Mouse (Mus musculus) CH12.LX (cell line): ENCODE data around the gene Pigk. TPM values are rescaled to one million over a fixed set of nuclear protein-coding genes. Genes with fewer than 3 reads are reported as not detected.
"Not testable (repeated sequence)": the region's sequence is repeated elsewhere in the genome, so short reads cannot be mapped to it uniquely, and the experiment has no call there.

Source experiments
- DNase-seq: peaks from one replicate; pipeline ENCODE4 v3.0.0-alpha.2; 2013; ENCODE audit errors: extremely low read depth
- H3K27ac ChIP-seq: 2 replicates; pipeline ENCODE4 v1.5.1; 2012; ENCODE audit warnings: low read depth, mild to moderate bottlenecking, control low read depth, moderate library complexity; ENCODE audit not compliant: insufficient read depth
- H3K27me3 ChIP-seq: replicated peaks from 2 replicates; pipeline ENCODE3; 2012; ENCODE audit warnings: inconsistent platforms
- H3K36me3 ChIP-seq, 2 experiments: replicated peaks in 1 of 2; 2 replicates each; pipeline versions ENCODE3 to v1.6.1; 2012; ENCODE audit warnings: inconsistent platforms in 1 of 2, low read length in 1 of 2, mild to moderate bottlenecking in 1 of 2, mixed read lengths in 1 of 2, moderate library complexity in 1 of 2; ENCODE audit not compliant: control insufficient read depth in 1 of 2, insufficient read depth in 1 of 2
- H3K4me1 ChIP-seq, 2 experiments: 2 replicates each; pipeline ENCODE4 v1.6.1; 2012; ENCODE audit warnings: inconsistent platforms in 1 of 2, moderate library complexity in 1 of 2; ENCODE audit not compliant: insufficient read depth in 2 of 2, control insufficient read depth in 1 of 2
- H3K4me2 ChIP-seq: 2 replicates; pipeline ENCODE4 v1.6.1; 2012; ENCODE audit warnings: low read depth, mild to moderate bottlenecking, control low read depth; ENCODE audit not compliant: poor library complexity, insufficient read depth, severe bottlenecking
- H3K4me3 ChIP-seq, 3 experiments: fragments of 150-350 bp in 1 of 3; sonication (generic) in 1 of 3; replicated peaks in 1 of 3; 2 replicates each; pipeline versions ENCODE3 to v1.5.1; 2011 to 2012; ENCODE audit warnings: low read depth in 2 of 3, low read length in 2 of 3, mild to moderate bottlenecking in 2 of 3, moderate library complexity in 2 of 3, control low read depth in 1 of 3, improper control_type of control experiment in 1 of 3, inconsistent platforms in 1 of 3, mixed read lengths in 1 of 3; ENCODE audit not compliant: poor library complexity in 1 of 3
- H3K79me2 ChIP-seq: replicated peaks from 2 replicates; pipeline ENCODE4 v1.6.1; 2012; ENCODE audit warnings: mild to moderate bottlenecking, moderate library complexity; ENCODE audit not compliant: control insufficient read depth, poor library complexity, insufficient read depth, severe bottlenecking; ENCODE audit errors: extremely low read depth
- H3K9ac ChIP-seq: 2 replicates; pipeline ENCODE4 v1.6.1; 2012; ENCODE audit warnings: low read depth, mild to moderate bottlenecking, control low read depth, moderate library complexity; ENCODE audit not compliant: insufficient read depth
- H3K9me3 ChIP-seq: replicated peaks from 2 replicates; pipeline ENCODE3; 2012; ENCODE audit warnings: low read length, inconsistent platforms, mixed read lengths
- BHLHE40 ChIP-seq: IDR thresholded peaks from 2 replicates; pipeline ENCODE4 v1.6.1; 2011; ENCODE audit warnings: mild to moderate bottlenecking, low read depth, low read length, improper control_type of control experiment
- CHD2 ChIP-seq: IDR thresholded peaks from 2 replicates; pipeline ENCODE4 v1.6.1; 2011; ENCODE audit warnings: low read length, improper control_type of control experiment
- ELF1 ChIP-seq: IDR thresholded peaks from 2 replicates; pipeline ENCODE4 v1.6.1; 2014; ENCODE audit warnings: low read depth, mild to moderate bottlenecking, inconsistent platforms, low read length, improper control_type of control experiment
- GABPA ChIP-seq: IDR thresholded peaks from 2 replicates; pipeline ENCODE4 v1.6.1; 2012; ENCODE audit warnings: low read depth, low read length, improper control_type of control experiment, inconsistent platforms; ENCODE audit not compliant: insufficient replicate concordance
- IRF4 ChIP-seq: IDR thresholded peaks from 2 replicates; pipeline ENCODE4 v1.6.1; 2014; ENCODE audit warnings: low read depth, mild to moderate bottlenecking, inconsistent platforms, low read length, improper control_type of control experiment
- JUN ChIP-seq: IDR thresholded peaks from 2 replicates; pipeline ENCODE4 v1.6.1; 2011; ENCODE audit warnings: low read depth, mild to moderate bottlenecking, low read length, improper control_type of control experiment, moderate library complexity; ENCODE audit not compliant: insufficient read depth
- KAT2A ChIP-seq: IDR thresholded peaks from 2 replicates; pipeline ENCODE4 v1.6.1; 2012; ENCODE audit warnings: low read length, improper control_type of control experiment, inconsistent platforms; ENCODE audit not compliant: insufficient replicate concordance
- MEF2A ChIP-seq: IDR thresholded peaks from 2 replicates; pipeline ENCODE4 v1.6.1; 2014; ENCODE audit warnings: low read depth, mild to moderate bottlenecking, inconsistent platforms, low read length, improper control_type of control experiment, borderline replicate concordance
- MXI1 ChIP-seq: IDR thresholded peaks from 2 replicates; pipeline ENCODE4 v1.6.1; 2011; ENCODE audit warnings: mild to moderate bottlenecking, low read depth, low read length, improper control_type of control experiment
- MYC ChIP-seq: IDR thresholded peaks from 2 replicates; pipeline ENCODE4 v1.6.1; 2011; ENCODE audit warnings: low read depth, mild to moderate bottlenecking, improper control_type of control experiment, low read length
- NELFE ChIP-seq: IDR thresholded peaks from 2 replicates; pipeline ENCODE4 v1.6.1; 2011; ENCODE audit warnings: low read depth, low read length, improper control_type of control experiment
- PAX5 ChIP-seq: IDR thresholded peaks from 2 replicates; pipeline ENCODE4 v1.6.1; 2012; ENCODE audit warnings: low read length, inconsistent platforms, mixed read lengths
- POLR2A ChIP-seq: IDR thresholded peaks from 2 replicates; pipeline ENCODE4 v1.6.1; 2011; ENCODE audit warnings: low read depth, mild to moderate bottlenecking, improper control_type of control experiment, low read length
- RCOR1 ChIP-seq: conservative IDR thresholded peaks from 2 replicates; pipeline ENCODE4 v1.6.1; 2012; ENCODE audit warnings: low read depth, mild to moderate bottlenecking, inconsistent platforms, low read length, improper control_type of control experiment
- SIN3A ChIP-seq: IDR thresholded peaks from 2 replicates; pipeline ENCODE4 v1.6.1; 2012; ENCODE audit warnings: low read length, improper control_type of control experiment, inconsistent platforms
- TBP ChIP-seq: conservative IDR thresholded peaks from 2 replicates; pipeline ENCODE4 v1.6.1; 2011; ENCODE audit warnings: low read depth, low read length, improper control_type of control experiment
- TCF12 ChIP-seq: IDR thresholded peaks from 2 replicates; pipeline ENCODE4 v1.6.1; 2014; ENCODE audit warnings: low read depth, mild to moderate bottlenecking, inconsistent platforms, low read length, improper control_type of control experiment
- USF1 ChIP-seq: IDR thresholded peaks from 2 replicates; pipeline ENCODE4 v1.6.1; 2014; ENCODE audit warnings: low read depth, mild to moderate bottlenecking, inconsistent platforms, low read length, improper control_type of control experiment
- ZC3H11A ChIP-seq: IDR thresholded peaks from 2 replicates; pipeline ENCODE4 v1.6.1; 2012; ENCODE audit warnings: low read depth, mild to moderate bottlenecking, inconsistent platforms, low read length, improper control_type of control experiment
- ZMIZ1 ChIP-seq: IDR thresholded peaks from 2 replicates; pipeline ENCODE4 v1.6.1; 2012; ENCODE audit warnings: low read depth, mild to moderate bottlenecking, inconsistent platforms, low read length, improper control_type of control experiment
- dilution Hi-C: fragments of 300-500 bp; cut with MboI; formaldehyde crosslinking; loops from 2 replicates; pipeline ENCODE4 v1.14.3; 2020; ENCODE audit warnings: low sequenced_read_pairs; ENCODE audit not compliant: extremely low pct_unique_long_range_greater_than_20kb, extremely low pct_ligation_motif_present
- in situ Hi-C: fragments of 300-500 bp; cut with MboI; formaldehyde crosslinking; loops from 3 replicates; pipeline ENCODE4 v1.14.3; 2019; ENCODE audit warnings: low sequenced_read_pairs, low pct_ligation_motif_present, low pct_unique_long_range_greater_than_20kb, mixed read lengths
- polyA plus RNA-seq: library from polyadenylated mRNA; unstranded; fragments of >175 nt; gene quantifications from 2 replicates; pipeline ENCODE4 v1.2.1, GENCODE M21; 2012; ENCODE audit warnings: low read depth; ENCODE audit not compliant: insufficient read length
- total RNA-seq, 2 experiments: library from RNA; depleted of rRNA; stranded (reverse); fragments of 300-350 nt in 1 of 2; fragments of >200 nt in 1 of 2; gene quantifications; 2 replicates each; pipeline ENCODE4 v1.2.3; 2012 to 2014

Pigk gene
- total and polyA plus RNA-seq, 3 experiments = 56.4 to 79.3 (median 67.5) TPM

DNA sequence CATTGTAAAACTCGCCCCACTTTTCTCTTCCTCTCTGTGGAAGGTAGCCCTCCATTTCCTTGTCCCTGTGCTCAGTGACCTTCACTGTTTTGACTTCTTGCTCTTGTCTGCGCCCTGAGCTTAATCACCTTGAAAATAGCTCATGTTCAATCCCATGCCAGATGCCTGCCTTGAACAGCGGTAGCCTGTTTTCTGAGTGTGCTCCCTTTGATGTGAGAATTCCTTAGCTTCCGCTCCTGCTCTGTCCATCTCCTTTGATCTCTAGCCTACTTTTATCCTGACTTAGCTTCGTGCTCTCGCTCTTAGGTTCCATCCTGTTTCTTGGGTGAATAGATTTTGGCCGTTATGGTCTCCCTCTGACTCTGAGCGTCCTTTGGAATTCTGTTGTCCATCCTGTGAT lies 14.6 kb upstream of the Pigk start:
- H3K27me3 ChIP-seq = no peaks in the 10 kb centered on the region
- dilution Hi-C loops = no loop called here
- peaks cover 8 to 12% of the 10 kb centered on the region in 2 experiments for H3K4me1 ChIP-seq
- H3K79me2 ChIP-seq = no peaks in the 10 kb centered on the region
- H3K4me3 ChIP-seq = no peak overlapping the region
- no peak for TF ChIP-seq IRF4
- TF ChIP-seq BHLHE40 = no peak
- TF ChIP-seq MEF2A = no peak
- TF ChIP-seq ELF1 = no peak
- no peak for TF ChIP-seq ZC3H11A
- no peak for TF ChIP-seq USF1
- no peak for TF ChIP-seq MXI1
- TF ChIP-seq NELFE = no peak
- no peak for TF ChIP-seq GABPA
- no peak for TF ChIP-seq RCOR1
- TF ChIP-seq TBP = no peak
- TF ChIP-seq, all 38 proteins: peak for 0
- Histone ChIP-seq H3K4me2 (no peak overlapping the region), H3K9ac (no peak overlapping the region), H3K27ac (no peak overlapping the region), H3K36me3 (no peaks in the 10 kb centered on the region), H3K9me3 (no peaks in the 10 kb centered on the region)
- no peak for DNase-seq
- in situ Hi-C loops = no loop called here

GRCm38 (mm10) chr3:152701536-152701935 lies 12.4 kb upstream of the Pigk start:
- H3K9ac ChIP-seq, H3K4me3 ChIP-seq, H3K27ac ChIP-seq, H3K36me3 ChIP-seq, in situ Hi-C loops, dilution Hi-C loops, H3K79me2 ChIP-seq, H3K9me3 ChIP-seq, H3K4me1 ChIP-seq, H3K27me3 ChIP-seq, H3K4me2 ChIP-seq: not testable (repeated sequence)
- peak; percentile 48 for DNase-seq

DNA sequence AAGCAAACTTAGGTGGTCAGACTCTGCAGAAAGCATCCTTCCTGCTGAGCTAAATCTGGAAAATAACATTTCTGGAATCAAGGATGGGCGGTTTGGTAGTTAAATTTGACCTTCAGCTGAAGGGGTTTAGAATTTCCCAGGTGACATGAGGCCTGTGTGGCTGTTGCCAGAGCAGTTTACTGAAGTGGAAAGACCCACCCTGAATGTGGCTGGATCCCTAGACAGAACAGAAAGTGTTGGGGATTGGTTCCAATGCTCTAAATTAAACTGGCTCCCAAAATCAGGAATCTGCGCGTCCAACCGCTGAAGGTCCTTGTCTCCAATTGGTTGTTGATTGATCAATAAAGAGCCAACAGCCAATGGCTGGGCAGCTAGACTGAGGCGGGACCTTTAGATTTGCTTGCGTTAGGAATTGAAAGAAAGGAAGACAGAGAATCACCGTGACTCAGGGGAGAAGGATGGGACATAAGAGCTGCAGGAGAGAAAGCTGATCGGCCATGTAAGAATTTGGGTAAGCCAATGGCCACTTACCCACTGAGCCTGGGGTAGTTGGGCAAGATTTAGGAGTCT lies 11.5 kb upstream of the Pigk start:
- in situ Hi-C loops (no loop called here), dilution Hi-C loops (no loop called here)
- Histone ChIP-seq H3K9ac (peak overlapping the region; percentile 8), H3K27ac (no peak overlapping the region), H3K9me3 (no peaks in the 10 kb centered on the region), H3K4me2 (peak overlapping the region; percentile 61), H3K4me3 (peak overlapping the region; percentile 24 to 64 (median 58)), H3K79me2 (no peaks in the 10 kb centered on the region), H3K36me3 (no peaks in the 10 kb centered on the region), H3K4me1 (peaks cover 6% of the 10 kb centered on the region in 2 experiments; a peak in 3 of 4 replicates), H3K27me3 (no peaks in the 10 kb centered on the region)
- TF ChIP-seq MYC (no peak), POLR2A (peak; percentile 47), PAX5 (no peak), USF1 (no peak), KAT2A (no peak), SIN3A (no peak), ELF1 (no peak), JUN (no peak), ZMIZ1 (no peak), CHD2 (peak; percentile 33; the same call in 1 of the 2 replicates), TCF12 (peak; percentile 16; the same call in 1 of the 2 replicates)
- no peak for DNase-seq
